Mouse (Mus musculus) heart, postnatal 0 days (tissue): ENCODE data around the gene Dclk1. TPM values are rescaled to one million over a fixed set of nuclear protein-coding genes. Genes with fewer than 3 reads are reported as not detected.

Experiments used
- ATAC-seq: fragments of 200-750 bp; cut with Nextera tagmentation; 2 replicates; pipeline ENCODE4 v1.8.0; 2017; ENCODE audit warnings: low read depth, moderate number of reproducible peaks, moderate library complexity; ENCODE audit not compliant: insufficient read depth
- DNase-seq: peaks from one replicate; pipeline ENCODE4 v3.0.0-alpha.2; 2016; ENCODE audit warnings: low spot score
- H3K27ac ChIP-seq: fragments of 300-500 bp; sonication (generic); 2 replicates; pipeline ENCODE4 v1.5.1; 2014; ENCODE audit warnings: low read depth, mild to moderate bottlenecking
- H3K27me3 ChIP-seq: fragments of 300-500 bp; sonication (generic); 2 replicates; pipeline ENCODE4 v1.6.1; 2014; ENCODE audit warnings: low read length, mixed read lengths; ENCODE audit not compliant: control insufficient read depth, insufficient read depth
- H3K36me3 ChIP-seq: fragments of 300-500 bp; sonication (generic); replicated peaks from 2 replicates; pipeline ENCODE4 v1.6.1; 2014; ENCODE audit warnings: low read length, mixed read lengths; ENCODE audit not compliant: control insufficient read depth, insufficient read depth
- H3K4me1 ChIP-seq: fragments of 300-500 bp; sonication (generic); 2 replicates; pipeline ENCODE4 v1.6.1; 2014; ENCODE audit warnings: antibody characterized with exemption; ENCODE audit not compliant: control insufficient read depth, insufficient read depth
- H3K4me2 ChIP-seq: fragments of 300-500 bp; sonication (generic); 2 replicates; pipeline ENCODE4 v1.6.1; 2014; ENCODE audit warnings: low read depth, mild to moderate bottlenecking, low read length, moderate library complexity
- H3K4me3 ChIP-seq: fragments of 300-500 bp; sonication (generic); 2 replicates; pipeline ENCODE4 v1.5.1; 2014; ENCODE audit warnings: low read depth, low read length
- H3K9ac ChIP-seq: fragments of 300-500 bp; sonication (generic); replicated peaks from 2 replicates; pipeline ENCODE4 v1.6.1; 2014; ENCODE audit warnings: low read depth, low read length, mixed read lengths
- H3K9me3 ChIP-seq: fragments of 300-500 bp; sonication (generic); replicated peaks from 2 replicates; pipeline ENCODE4 v1.6.1; 2016; ENCODE audit warnings: low read length; ENCODE audit not compliant: control insufficient read depth
- CTCF ChIP-seq: IDR thresholded peaks from 2 replicates; pipeline ENCODE4 v1.5.1; 2016; ENCODE audit warnings: antibody characterized with exemption, control low read depth, low read depth
- EP300 ChIP-seq: IDR thresholded peaks from 2 replicates; pipeline ENCODE4 v1.6.1; 2016; ENCODE audit warnings: antibody characterized with exemption, low read depth
- WGBS: fragments of 180-500 bp; shearing (Covaris S2); extraction: QIAGEN DNeasy Blood & Tissue Kit; methylation state at CpG from one replicate; pipeline ENCODE4 v1.1.7; 2014; 5-methylcytosine and 5-hydroxymethylcytosine counted together
- polyA plus RNA-seq: library from polyadenylated mRNA; unstranded; fragments of >200 nt; fragmentation: Nextera tagmentation; extraction: Ambion mirVana; gene quantifications from 2 replicates; pipeline ENCODE4 v1.2.1, GENCODE M21; 2015
- total RNA-seq: library from RNA; depleted of rRNA; stranded (reverse); fragments of >200 nt; gene quantifications from 2 replicates; pipeline ENCODE4 v1.2.3, GENCODE M21; 2014; ENCODE audit warnings: low replicate concordance

The Dclk1 gene
- total and polyA plus RNA-seq, 2 experiments from 2014 or later: 4.9 to 18.7 TPM

DNA sequence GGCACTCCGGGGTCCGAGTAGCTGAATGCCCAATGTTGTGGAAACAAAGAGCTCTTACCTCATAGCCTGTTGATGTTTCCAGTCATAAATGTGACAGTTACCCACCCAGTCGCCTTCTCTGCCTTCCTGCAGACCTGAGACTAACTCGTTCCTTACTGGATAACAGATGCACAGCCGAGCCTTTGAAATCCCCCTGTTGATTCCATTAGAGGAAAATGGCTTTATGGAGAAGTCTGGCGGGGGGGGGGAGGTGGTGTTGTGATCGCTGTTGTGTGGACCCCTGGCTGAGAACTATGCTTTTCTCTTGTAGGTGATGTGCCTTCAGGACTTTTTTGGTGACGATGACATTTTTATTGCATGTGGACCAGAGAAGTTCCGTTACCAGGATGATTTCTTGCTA lies 138.3 kb downstream of the Dclk1 start:
- Histone ChIP-seq H3K4me3 (no peak overlapping the region), H3K9me3 (no peaks in the 10 kb centered on the region), H3K27me3 (no peaks in the 10 kb centered on the region), H3K27ac (no peak overlapping the region), H3K9ac (no peak overlapping the region), H3K36me3 (no peaks in the 10 kb centered on the region), H3K4me2 (no peak overlapping the region), H3K4me1 (no peaks in the 10 kb centered on the region)
- DNase-seq (no peak), ATAC-seq (no peak)
- WGBS: 66% methylated on average over 9 of the region's 9 CpGs
- no peak for TF ChIP-seq CTCF
- TF ChIP-seq EP300: no peak

DNA sequence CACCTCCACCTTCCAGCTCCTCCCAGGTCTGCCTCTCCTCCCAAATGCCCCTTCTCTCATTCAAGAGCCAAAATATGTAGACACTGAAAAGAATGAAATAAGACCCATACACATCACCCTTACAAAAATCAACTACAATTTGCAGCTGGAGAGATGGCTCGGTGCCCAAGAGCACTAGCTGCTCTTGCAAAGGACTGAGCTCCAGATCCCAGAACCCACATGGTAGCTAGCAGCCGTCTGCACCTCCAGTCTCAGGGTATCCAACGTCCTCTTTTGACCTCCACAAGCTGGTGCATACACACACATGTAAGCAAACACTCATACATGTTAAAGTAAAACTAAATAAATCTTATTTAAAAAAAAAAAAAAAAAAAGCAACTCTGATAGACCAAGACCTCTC lies 150.4 kb downstream of the Dclk1 start:
- no peak for TF ChIP-seq EP300
- no peak for TF ChIP-seq CTCF
- H3K36me3 ChIP-seq: no peaks in the 10 kb centered on the region
- no peak overlapping the region for H3K9ac ChIP-seq
- 41% methylated on average over 3 of the region's 3 CpGs for WGBS
- no peaks in the 10 kb centered on the region for H3K4me1 ChIP-seq
- no peak overlapping the region for H3K27ac ChIP-seq
- H3K4me3 ChIP-seq: no peak overlapping the region
- ATAC-seq (no peak), DNase-seq (no peak)
- H3K4me2 ChIP-seq: no peak overlapping the region
- H3K27me3 ChIP-seq: no peaks in the 10 kb centered on the region
- H3K9me3 ChIP-seq: no peaks in the 10 kb centered on the region

DNA sequence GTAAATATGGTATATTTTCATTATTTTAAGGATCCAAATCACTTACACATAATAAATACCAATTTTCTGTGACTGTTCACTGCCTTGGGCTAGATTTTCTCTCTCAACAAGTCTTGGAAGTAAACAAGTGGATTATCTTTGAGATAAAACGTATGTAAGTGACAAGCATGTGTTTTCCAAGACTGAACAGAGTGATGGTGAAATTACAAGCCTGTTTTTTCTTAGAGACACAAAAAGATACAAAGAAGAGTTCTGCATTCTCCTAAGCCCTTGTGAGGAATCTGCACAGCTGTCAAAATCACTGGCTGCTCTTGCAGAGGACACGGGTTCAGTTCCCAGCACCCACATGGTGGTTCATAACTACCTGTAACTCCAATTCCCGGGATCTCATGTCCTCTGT lies 151.4 kb downstream of the Dclk1 start:
- no peak for DNase-seq
- no peaks in the 10 kb centered on the region for H3K9me3 ChIP-seq
- H3K36me3 ChIP-seq: no peaks in the 10 kb centered on the region
- no peak overlapping the region for H3K4me3 ChIP-seq
- no peak overlapping the region for H3K4me2 ChIP-seq
- H3K27ac ChIP-seq: no peak overlapping the region
- H3K4me1 ChIP-seq: no peaks in the 10 kb centered on the region
- ATAC-seq: no peak
- no peak for TF ChIP-seq EP300
- TF ChIP-seq CTCF: no peak
- H3K9ac ChIP-seq: no peak overlapping the region
- WGBS: 76% methylated on average over 3 of the region's 3 CpGs
- H3K27me3 ChIP-seq: no peaks in the 10 kb centered on the region

DNA sequence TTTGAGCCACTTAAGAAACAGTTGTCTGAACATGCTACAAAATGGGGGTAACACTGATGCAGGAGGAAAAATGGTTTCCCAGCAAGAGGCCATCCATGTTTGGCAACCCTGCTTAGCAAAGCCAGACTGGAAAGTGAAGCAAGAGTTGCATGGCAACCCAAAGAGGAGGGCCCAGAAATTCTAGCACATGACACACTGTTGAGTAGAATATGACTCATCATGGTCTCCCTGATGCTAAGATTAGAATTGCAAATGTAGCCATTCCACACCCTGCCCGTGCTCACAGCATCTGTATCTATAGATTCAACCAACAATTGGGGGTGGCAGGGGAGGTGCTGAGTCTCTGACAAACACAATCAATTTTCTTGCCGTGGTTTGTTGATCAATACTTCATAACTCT lies 154.6 kb downstream of the Dclk1 start:
- TF ChIP-seq EP300 (no peak), CTCF (no peak)
- 70% methylated on average over 2 of the region's 2 CpGs for WGBS

DNA sequence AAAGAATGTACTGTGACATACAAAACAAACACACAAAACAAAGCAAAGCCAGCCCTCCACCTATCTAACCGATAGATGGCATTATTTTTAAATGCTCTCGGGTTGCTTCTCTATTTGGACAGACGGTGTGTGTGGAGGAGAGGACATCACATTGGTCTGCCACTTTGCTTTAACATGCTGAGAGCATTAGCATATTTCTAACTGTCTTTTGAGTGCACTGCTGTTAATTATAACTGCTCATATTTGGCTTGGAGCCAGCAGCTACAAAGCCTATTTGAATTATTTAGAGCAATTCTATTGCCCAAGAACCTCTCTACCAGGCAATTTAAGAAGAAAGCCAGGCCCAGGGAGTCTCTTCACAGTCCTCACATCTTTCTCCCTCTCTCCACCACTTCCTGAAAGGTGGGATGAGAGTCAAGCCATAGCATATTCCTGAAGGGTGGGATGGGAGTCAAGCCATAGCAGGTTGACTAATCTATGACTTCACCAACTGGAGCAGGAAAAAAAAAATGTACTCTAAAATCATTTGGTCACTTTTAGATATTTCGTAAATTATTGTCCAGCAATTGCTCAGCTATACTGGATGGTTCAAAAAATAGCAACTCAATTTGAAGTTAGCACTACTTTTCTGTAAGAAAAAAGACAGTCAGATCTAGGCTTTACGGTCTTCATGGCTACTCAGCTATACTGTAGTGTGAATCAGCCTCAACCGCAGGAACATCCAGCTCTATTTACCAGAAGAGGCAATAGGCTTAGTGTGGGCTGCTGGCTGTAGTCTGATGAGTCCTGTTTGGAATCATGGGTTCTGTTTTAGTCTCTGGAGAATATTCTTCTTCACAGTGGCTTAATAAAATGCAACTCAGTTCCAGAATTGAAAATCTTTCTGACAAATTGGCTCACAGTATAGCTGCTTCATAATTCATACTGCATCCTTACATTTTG lies 155.9 kb downstream of the Dclk1 start:
- WGBS: 60% methylated on average over 6 of the region's 6 CpGs
- Histone ChIP-seq H3K36me3 (no peaks in the 10 kb centered on the region), H3K4me3 (no peak overlapping the region), H3K27ac (no peak overlapping the region), H3K9ac (no peak overlapping the region), H3K9me3 (no peaks in the 10 kb centered on the region), H3K4me2 (no peak overlapping the region), H3K4me1 (no peaks in the 10 kb centered on the region), H3K27me3 (no peaks in the 10 kb centered on the region)
- DNase-seq (no peak), ATAC-seq (no peak)
- TF ChIP-seq EP300 (no peak), CTCF (no peak)

More for the DNA sequence above, 154.6 kb downstream of the Dclk1 start:
- no peak overlapping the region for H3K4me2 ChIP-seq
- no peaks in the 10 kb centered on the region for H3K4me1 ChIP-seq
- H3K9ac ChIP-seq: no peak overlapping the region
- H3K27ac ChIP-seq: no peak overlapping the region
- no peaks in the 10 kb centered on the region for H3K9me3 ChIP-seq
- H3K36me3 ChIP-seq: no peaks in the 10 kb centered on the region
- ATAC-seq (no peak), DNase-seq (no peak)
- no peaks in the 10 kb centered on the region for H3K27me3 ChIP-seq
- no peak overlapping the region for H3K4me3 ChIP-seq
